Mouse (Mus musculus): ENCODE results near the gene Spef1.

The Spef1 gene

GRCm38 (mm10) chr2:131205521-131206182 lies 18.6 kb upstream of the Spef1 start:
- DNase-seq, result no peak

GRCm38 (mm10) chr2:131204410-131204981 lies 17.4 kb upstream of the Spef1 start:
- DNase-seq, result no peak

GRCm38 (mm10) chr2:131203816-131204409 lies 16.8 kb upstream of the Spef1 start:
- no peak for DNase-seq

GRCm38 (mm10) chr2:131201262-131201661 lies 14.2 kb upstream of the Spef1 start:
- DNase-seq, result no peak

- no peak for DNase-seq
These were observed 13.6 kb upstream of the Spef1 start for GRCm38 (mm10) chr2:131200710-131201109.

- DNase-seq, result no peak
These were observed 9.7 kb upstream of the Spef1 start for GRCm38 (mm10) chr2:131196606-131197316.

- DNase-seq, result no peak
These were observed 3.9 kb upstream of the Spef1 start for GRCm38 (mm10) chr2:131191005-131191390.

- DNase-seq, result peak; percentile 64 to 68
These were observed 3.4 kb upstream of the Spef1 start for GRCm38 (mm10) chr2:131190344-131191004.

GRCm38 (mm10) chr2:131189521-131190309 lies 2.6 kb upstream of the Spef1 start:
- DNase-seq, result peak; percentile 26 to 35

- DNase-seq, result no peak
These were observed 1.2 kb upstream of the Spef1 start for GRCm38 (mm10) chr2:131188311-131188710.

- DNase-seq, result no peak
These were observed 480 bp upstream of the Spef1 start for GRCm38 (mm10) chr2:131187602-131187922.

- no peak for DNase-seq
These were observed 739 bp downstream of the Spef1 start for GRCm38 (mm10) chr2:131186343-131186742.

GRCm38 (mm10) chr2:131179990-131180587 lies 7.0 kb downstream of the Spef1 start, which contains the start of gene Cenpb:
Cenpb (minus strand) TSS chr2:131180067.
- DNase-seq, result peak; percentile 81 to 84

- peak; percentile 39 to 60 for DNase-seq
These were observed 7.7 kb downstream of the Spef1 start for GRCm38 (mm10) chr2:131179246-131179886.

- no peak for DNase-seq
These were observed 8.2 kb downstream of the Spef1 start for GRCm38 (mm10) chr2:131178828-131179245.

- no peak for DNase-seq
These were observed 9.2 kb downstream of the Spef1 start for GRCm38 (mm10) chr2:131177932-131178331.

- no peak for DNase-seq
These were observed 10.6 kb downstream of the Spef1 start for GRCm38 (mm10) chr2:131176491-131176890.

- no peak for DNase-seq
These were observed 11.2 kb downstream of the Spef1 start for GRCm38 (mm10) chr2:131175945-131176309.

GRCm38 (mm10) chr2:131175286-131175944 lies 11.7 kb downstream of the Spef1 start:
- no peak for DNase-seq

- peak; percentile 66 to 72 for DNase-seq
These were observed 12.4 kb downstream of the Spef1 start for GRCm38 (mm10) chr2:131174700-131175099.

GRCm38 (mm10) chr2:131172322-131172721 lies 14.8 kb downstream of the Spef1 start:
- no peak for DNase-seq
